Mouse (Mus musculus) NIH3T3 (cell line): ENCODE data around the gene Map3k9.

ENCODE experiments used
- DNase-seq: peaks from one replicate; pipeline ENCODE4 v3.0.0-alpha.2; 2012; ENCODE audit warnings: low read depth

Gene Map3k9

GRCm38 (mm10) chr12:81702903-81703302 lies 78.1 kb downstream of the Map3k9 start:
- DNase-seq = peak; percentile 66

- DNase-seq = peak; percentile 17
Observed at GRCm38 (mm10) chr12:81698011-81698410, 83.0 kb downstream of the Map3k9 start.

DNA sequence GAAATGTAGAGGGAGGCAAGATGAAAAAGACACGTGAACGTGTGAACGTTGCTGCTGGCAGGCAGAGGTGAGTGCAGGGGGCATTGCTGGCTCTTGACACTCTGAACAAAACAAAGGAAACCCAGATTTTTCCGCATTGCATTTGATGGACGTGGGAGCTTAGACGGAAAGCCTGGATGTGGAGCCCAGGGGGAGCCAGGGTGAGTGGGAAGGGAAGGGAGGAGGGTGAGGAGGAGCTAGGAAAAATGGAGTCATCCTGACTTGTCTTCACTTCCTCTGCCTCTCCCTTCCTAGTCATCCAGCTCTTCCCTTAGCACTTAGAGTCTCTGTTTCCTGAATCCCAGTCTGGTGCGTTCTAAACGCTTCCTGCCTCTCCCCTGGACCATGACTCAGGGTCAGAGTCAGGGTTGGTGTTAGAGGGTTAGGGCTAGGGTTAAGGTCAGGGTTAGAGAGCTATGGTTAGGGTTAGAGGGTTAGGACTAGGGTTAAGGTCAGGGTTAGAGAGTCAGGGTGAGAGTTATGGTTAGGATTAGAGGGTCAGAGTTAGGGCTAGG lies 89.7 kb downstream of the Map3k9 start:
- DNase-seq = peak; percentile 35

GRCm38 (mm10) chr12:81690751-81691150 lies 90.2 kb downstream of the Map3k9 start:
- DNase-seq = no peak

- no peak for DNase-seq
Observed at GRCm38 (mm10) chr12:81690111-81690510, 90.9 kb downstream of the Map3k9 start.

DNA sequence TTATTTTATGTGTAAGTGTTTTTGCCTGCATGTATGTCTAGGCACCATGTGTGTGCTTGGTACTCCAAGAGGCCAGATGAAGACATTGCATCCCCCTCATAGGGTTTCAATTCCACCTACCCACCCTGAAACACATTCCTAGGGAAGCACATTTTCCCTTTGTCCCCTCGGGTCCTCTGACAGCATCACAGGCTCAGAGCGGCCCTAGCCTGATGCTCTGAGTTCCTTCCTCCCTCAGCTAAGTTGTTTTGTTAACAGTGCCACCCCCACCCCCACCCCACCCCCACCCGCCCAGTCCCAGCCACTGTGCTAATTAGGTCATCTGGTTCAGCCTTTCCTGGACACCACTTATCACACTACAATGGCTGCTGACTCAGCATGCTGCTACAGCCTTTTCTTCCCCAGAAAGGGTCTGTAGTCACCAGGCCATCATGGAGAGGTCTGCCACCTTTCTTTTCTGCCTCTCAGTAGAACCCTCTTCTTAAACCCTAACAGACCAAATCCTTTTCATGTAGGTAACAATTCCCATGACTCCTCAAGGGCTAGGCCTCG lies 91.4 kb downstream of the Map3k9 start:
- DNase-seq = no peak

DNA sequence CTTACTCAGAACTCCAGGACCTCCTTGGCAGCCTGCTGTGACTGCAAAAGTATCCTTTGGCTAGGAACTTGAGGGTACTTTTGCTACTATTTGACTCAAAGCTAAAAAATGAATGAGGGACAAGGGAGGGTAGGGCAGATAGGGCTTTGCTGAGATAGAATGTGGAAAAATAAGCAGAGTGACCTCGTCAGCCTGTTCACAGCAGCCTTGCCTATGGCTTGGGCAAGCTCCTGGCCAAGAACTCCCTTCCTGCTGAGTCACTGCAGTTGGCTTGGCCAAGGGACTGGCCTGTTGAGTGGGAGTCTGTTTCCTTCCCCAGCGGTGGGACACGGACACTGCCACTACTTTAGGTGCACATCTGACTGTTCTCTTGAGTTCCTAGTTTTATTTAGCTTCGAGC lies 92.4 kb downstream of the Map3k9 start:
- DNase-seq = peak; percentile 74

GRCm38 (mm10) chr12:81687873-81688272 lies 93.1 kb downstream of the Map3k9 start:
- no peak for DNase-seq

DNA sequence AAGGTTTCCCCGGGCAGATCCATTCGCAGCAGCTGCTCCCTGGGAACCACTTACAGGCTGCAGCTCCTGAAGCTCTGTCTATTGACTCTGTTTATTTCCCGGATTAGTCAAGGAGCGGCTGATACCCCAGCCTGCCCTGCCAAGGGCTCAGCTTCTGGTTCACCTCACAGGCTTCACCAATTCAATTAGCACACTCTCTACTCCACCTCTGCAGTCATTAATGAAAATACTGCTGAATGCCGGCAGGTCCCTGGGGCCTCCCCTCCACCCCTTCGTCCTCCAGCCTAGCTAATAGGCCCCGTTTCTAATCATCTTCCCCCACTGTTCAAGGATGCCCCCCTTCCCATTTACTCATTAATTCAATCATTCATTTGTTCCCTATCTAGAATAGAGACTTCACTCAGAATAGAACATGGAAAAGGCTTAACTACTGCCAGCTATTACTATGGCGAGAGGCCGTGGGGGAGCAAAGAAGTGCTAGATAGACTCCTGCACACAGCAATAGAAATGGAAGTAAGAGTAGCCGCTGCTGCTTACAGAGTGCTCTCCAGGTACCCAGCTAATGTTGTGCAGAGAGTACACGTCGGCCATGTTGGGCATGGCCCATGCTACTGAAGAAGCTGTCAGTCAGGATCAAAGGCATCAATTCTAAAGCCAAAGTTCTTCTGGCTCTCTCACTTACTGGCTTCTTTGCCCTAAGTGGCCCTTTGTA lies 94.4 kb downstream of the Map3k9 start:
- no peak for DNase-seq

DNA sequence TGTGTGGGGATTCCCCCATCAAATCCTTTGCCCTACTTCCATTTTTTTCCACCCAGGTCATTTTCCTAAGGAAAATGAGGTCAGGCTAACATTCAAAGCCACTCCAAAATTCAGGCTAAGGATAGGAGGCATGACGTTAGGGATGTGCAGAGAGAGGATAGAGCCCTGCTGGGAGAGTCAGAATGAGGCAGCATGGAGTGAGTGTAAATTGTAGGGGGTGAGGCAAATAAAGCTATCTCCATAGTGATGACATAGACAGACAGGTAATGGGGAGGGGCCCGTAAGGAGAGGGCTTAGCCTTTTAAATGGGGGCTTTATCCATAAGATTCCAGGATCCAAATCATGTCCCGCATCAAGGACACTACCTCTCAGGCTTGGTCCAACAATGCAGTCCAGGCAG lies 95.0 kb downstream of the Map3k9 start:
- DNase-seq = no peak

DNA sequence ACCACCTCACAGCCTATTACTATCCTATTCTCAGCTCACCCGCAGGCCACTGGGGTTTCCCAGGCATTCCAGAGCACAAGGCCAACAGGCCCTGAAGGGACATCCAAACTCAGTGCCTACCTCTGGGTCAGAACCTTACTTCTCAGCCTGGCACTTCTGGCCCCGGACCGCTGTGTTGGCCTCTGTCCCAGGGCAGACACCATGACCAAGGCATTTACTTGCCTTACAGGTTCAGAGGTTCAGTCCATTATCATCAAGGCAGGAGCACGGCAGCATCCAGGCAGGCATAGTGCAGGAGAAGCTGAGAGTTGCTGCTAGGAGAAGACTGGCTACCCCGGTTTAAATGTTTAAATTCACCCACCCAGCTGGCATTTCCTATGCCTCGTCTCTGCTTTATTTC lies 96.9 kb downstream of the Map3k9 start:
- DNase-seq = no peak

DNA sequence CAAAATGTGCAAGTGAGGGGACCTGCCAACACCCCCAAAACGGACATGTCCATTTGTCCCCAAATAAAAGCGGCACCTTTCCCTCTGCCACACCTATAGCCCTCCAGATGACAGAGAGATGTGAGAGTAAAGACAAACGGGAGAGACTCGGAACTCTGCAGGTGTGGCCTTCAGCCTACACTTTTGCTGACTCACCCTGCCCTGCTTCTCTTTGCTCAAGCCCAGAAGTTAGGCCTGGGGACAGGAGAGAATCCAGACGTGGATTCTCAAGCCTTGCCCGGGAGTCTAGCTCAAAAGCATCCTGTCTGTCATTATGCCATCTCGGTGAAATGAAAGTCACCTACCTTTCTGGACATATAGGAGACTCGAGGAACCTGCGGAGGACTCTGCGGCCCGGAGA lies 97.6 kb downstream of the Map3k9 start:
- no peak for DNase-seq

DNA sequence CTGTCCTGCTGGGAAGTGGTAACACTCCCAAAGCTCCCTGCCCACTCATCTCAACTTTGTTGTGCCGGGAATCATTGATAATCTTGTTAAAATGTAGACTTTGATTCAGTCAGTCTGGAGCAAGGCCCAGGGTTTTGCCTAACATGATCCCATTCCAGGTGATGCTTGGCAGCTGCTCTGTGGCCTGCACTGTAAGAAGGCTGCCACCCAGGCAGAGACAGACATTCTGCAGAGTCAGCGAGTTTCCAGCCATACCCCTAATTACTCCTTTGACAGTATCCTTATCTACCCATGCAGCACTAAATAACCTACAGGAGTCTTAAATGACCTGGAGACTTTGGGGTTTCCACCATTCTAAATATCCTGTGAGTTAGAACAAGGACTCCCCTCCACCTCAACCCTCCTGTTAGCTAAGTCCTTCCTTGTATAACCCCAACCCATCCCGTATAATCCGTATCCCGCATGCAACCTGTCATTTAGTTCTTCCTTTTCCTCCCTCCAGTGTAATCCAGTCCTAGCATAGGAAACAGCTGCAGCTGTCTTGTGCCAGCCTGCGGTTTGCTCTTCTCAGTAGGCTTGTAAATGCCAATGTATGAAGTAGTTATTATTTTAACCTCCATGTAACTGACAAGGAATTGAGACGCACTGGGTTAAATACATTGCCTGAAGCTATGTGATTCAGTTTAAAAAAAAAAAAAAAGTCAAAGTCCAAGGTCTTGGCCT lies 101.0 kb downstream of the Map3k9 start:
- DNase-seq = peak; percentile 34

DNA sequence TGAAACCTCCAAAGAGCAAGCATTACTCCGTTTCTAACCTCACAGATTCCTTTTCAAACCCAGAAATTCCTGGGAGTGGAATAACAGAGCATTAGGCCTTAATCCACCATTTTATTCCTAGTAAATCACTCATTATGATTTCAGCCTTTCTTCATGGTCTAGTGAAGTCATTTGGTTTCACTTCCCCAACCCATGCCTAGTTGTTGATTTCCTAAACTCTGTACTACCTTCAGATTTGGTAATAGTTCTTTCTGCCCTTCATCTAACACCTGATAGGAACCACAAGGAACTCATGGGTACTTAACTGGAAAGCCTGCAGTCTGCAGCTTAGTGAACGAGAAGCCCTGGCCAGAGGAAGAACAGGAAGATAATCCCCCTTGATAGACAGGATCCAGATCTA lies 105.4 kb downstream of the Map3k9 start:
- no peak for DNase-seq
